5 mouse cellular contexts compared by ENCODE assay signal in the genomic region with DNA sequence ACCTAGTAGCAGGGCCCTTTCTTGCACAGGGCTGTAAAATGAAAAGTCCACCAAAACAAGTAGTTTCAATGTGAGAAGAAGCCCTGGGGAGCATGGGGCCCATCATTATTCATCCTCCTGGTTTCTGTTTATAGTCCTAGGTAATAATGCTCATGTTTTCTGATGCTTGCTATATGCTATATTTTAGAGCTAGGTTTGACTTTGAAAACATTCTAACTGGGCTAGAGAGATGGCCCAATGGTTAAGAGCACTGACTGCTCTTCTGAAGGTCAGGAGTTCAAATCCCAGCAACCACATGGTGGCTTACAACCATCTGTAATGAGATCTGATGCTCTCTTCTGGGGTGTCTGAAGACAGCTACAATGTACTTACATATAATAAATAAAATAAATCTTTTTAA. TPM values are rescaled to one million over a fixed set of nuclear protein-coding genes. Genes with fewer than 3 reads are reported as not detected.
DNase-seq lines count a peak whose midpoint lies in the region; TF ChIP-seq lines count a peak whose summit lies in the region.
"Not testable (repeated sequence)": the region's sequence is repeated elsewhere in the genome, so short reads cannot be mapped to it uniquely, and the experiment has no call there.
"Had no signal": no experiment of that assay in that cellular context is flagged by ENCODE, and none has a peak within 500 bp of the region (broad histone marks: within the 10 kb centered on the region; RNA-seq: fewer than 3 reads in every experiment).

No protein-coding gene starts in this region.

- not testable (repeated sequence) for TF ChIP-seq POLR2A in CH12.LX (IDR thresholded peaks at IDR 0.05; ENCODE audit: low read depth, low read length); MEL (IDR thresholded peaks at IDR 0.05; ENCODE audit: control insufficient read depth in 1 of 2, insufficient read depth in 1 of 2, low read depth in 1 of 2, low read length in 2 of 2, poor library complexity in 1 of 2)

- H3K4me1 ChIP-seq in CH12.LX (ENCODE audit: control insufficient read depth in 1 of 2, insufficient read depth in 2 of 2); MEL (ENCODE audit: control insufficient read depth in 1 of 2, insufficient read depth in 2 of 2, low read length in 2 of 2): not testable (repeated sequence)

- in situ Hi-C loops in CH12.LX (cut with MboI; ENCODE audit: low pct_ligation_motif_present, low pct_unique_long_range_greater_than_20kb, low sequenced_read_pairs): not testable (repeated sequence)

- not testable (repeated sequence) for H3K9me3 ChIP-seq in CH12.LX (replicated peaks; ENCODE audit: low read length); MEL (replicated peaks; ENCODE audit: insufficient read depth, low read length)

- not testable (repeated sequence) for TF ChIP-seq EP300 in CH12.LX (IDR thresholded peaks at IDR 0.05; ENCODE audit: low read length); MEL (IDR thresholded peaks at IDR 0.05; ENCODE audit: low read depth in 1 of 2, low read length in 2 of 2)

- DNase-seq in CH12.LX (ENCODE audit: extremely low read depth); MEL (ENCODE audit: low read depth, low spot score): not testable (repeated sequence)

- not testable (repeated sequence) for H3K9ac ChIP-seq in CH12.LX (ENCODE audit: insufficient read depth, low read depth); MEL (ENCODE audit: control insufficient read depth, low read depth, low read length, poor library complexity, severe bottlenecking)

- TF ChIP-seq CTCF in CH12.LX (conservative IDR thresholded peaks at IDR 0.05 in 1 of 2, IDR thresholded peaks at IDR 0.05 in 1 of 2; ENCODE audit: low read depth in 2 of 2, low read length in 2 of 2); MEL (IDR thresholded peaks at IDR 0.05 in 2 of 3, conservative IDR thresholded peaks at IDR 0.05 in 1 of 3; ENCODE audit: control insufficient read depth in 1 of 3, insufficient read depth in 1 of 3, low read depth in 2 of 3, low read length in 3 of 3, poor library complexity in 1 of 3, severe bottlenecking in 1 of 3): not testable (repeated sequence)

- not testable (repeated sequence) for H3K4me3 ChIP-seq in CH12.LX (replicated peaks in 1 of 3; ENCODE audit: low read depth in 2 of 3, low read length in 2 of 3, poor library complexity in 1 of 3); MEL (ENCODE audit: control insufficient read depth in 1 of 2, insufficient read depth in 1 of 2, low read depth in 2 of 2, low read length in 2 of 2)

- not testable (repeated sequence) for H3K36me3 ChIP-seq in CH12.LX (replicated peaks in 1 of 2; ENCODE audit: control insufficient read depth in 1 of 2, insufficient read depth in 1 of 2, low read length in 1 of 2)
- H3K36me3 ChIP-seq in MEL (ENCODE audit: control insufficient read depth in 1 of 2, insufficient read depth in 2 of 2, low read length in 2 of 2): peaks cover 0 to 17% of the 10 kb centered on the region in 2 experiments; a peak in 2 of 4 replicates

- not testable (repeated sequence) for H3K79me2 ChIP-seq in CH12.LX (replicated peaks; ENCODE audit: control insufficient read depth, extremely low read depth, insufficient read depth, poor library complexity, severe bottlenecking); MEL (ENCODE audit: control insufficient read depth, insufficient read depth, low read length, poor library complexity)

- TF ChIP-seq RAD21 in CH12.LX (IDR thresholded peaks at IDR 0.05; ENCODE audit: low read depth, low read length); MEL (IDR thresholded peaks at IDR 0.05; ENCODE audit: low read depth, low read length): not testable (repeated sequence)

- H3K4me2 ChIP-seq in CH12.LX (ENCODE audit: insufficient read depth, low read depth, poor library complexity, severe bottlenecking): not testable (repeated sequence)

- H3K27ac ChIP-seq in CH12.LX (ENCODE audit: insufficient read depth, low read depth); MEL (ENCODE audit: control insufficient read depth, low read depth, low read length): not testable (repeated sequence)

- dilution Hi-C loops in CH12.LX (cut with MboI; ENCODE audit: extremely low pct_ligation_motif_present, extremely low pct_unique_long_range_greater_than_20kb, low sequenced_read_pairs): not testable (repeated sequence)

- H3K27me3 ChIP-seq in CH12.LX (replicated peaks); MEL (ENCODE audit: control insufficient read depth in 1 of 2, insufficient read depth in 2 of 2, low read length in 2 of 2): not testable (repeated sequence)

TF ChIP-seq in CH12.LX, 34 proteins besides CTCF, POLR2A, EP300 and RAD21:
- peak; percentile 75; the same call in 1 of the 2 replicates for TF ChIP-seq TBP (conservative IDR thresholded peaks at IDR 0.05; ENCODE audit: low read depth, low read length)
TF ChIP-seq in CH12.LX: peak in this region for 1; not testable (repeated sequence) for 33.

TF ChIP-seq in MEL, 35 proteins besides CTCF, POLR2A, EP300 and RAD21:
- TF ChIP-seq TBP (IDR thresholded peaks at IDR 0.05; ENCODE audit: low read depth, low read length): peak; percentile 50; the same call in 1 of the 2 replicates

RNA-seq across cellular contexts. Expression of a gene that starts 2.1 kb away (rescaled TPM):
- 3.1 and 3.5 TPM in 2 replicates for total RNA-seq in CH12.LX (2012; rRNA removed)
- 0.64 and 0.86 TPM in 2 replicates for total RNA-seq in CH12.LX (2014; rRNA removed)
- polyA plus RNA-seq in CH12.LX (2012; ENCODE audit: insufficient read length, low read depth): 2.7 and 3.4 TPM in 2 replicates
- 1.6 and 2.8 TPM in 2 replicates for total RNA-seq in MEL (2012; rRNA removed)
- polyA plus RNA-seq in MEL (2012; ENCODE audit: insufficient read depth in 1 of 2, insufficient read length in 2 of 2, low read depth in 1 of 2, low replicate concordance in 2 of 2, missing spikeins in 1 of 2): 1 to 10 TPM in 1 of 2 experiments, not detected in 1; 3.9 TPM

RNA-seq across cellular contexts. Expression of a gene that starts 12.8 kb away (rescaled TPM):
- 16.5 and 17.0 TPM in 2 replicates for total RNA-seq in CH12.LX (2012; rRNA removed)
- 18.0 and 21.0 TPM in 2 replicates for total RNA-seq in CH12.LX (2014; rRNA removed)
- 35.3 and 37.1 TPM in 2 replicates for polyA plus RNA-seq in CH12.LX (2012; ENCODE audit: insufficient read length, low read depth)
- total RNA-seq in MEL (2012; rRNA removed): 14.9 and 19.8 TPM in 2 replicates
- polyA plus RNA-seq in MEL (2012; ENCODE audit: insufficient read depth in 1 of 2, insufficient read length in 2 of 2, low read depth in 1 of 2, low replicate concordance in 2 of 2, missing spikeins in 1 of 2): 10 to 100 TPM in 1 of 2 experiments, not detected in 1; 38.1 TPM

RNA-seq across cellular contexts. Expression of a gene that starts 39.1 kb away (rescaled TPM):
- total RNA-seq in CH12.LX (2012; rRNA removed): not detected in 2 replicates
- total RNA-seq in CH12.LX (2014; rRNA removed): not detected in 2 replicates
- not detected in 2 replicates for polyA plus RNA-seq in CH12.LX (2012; ENCODE audit: insufficient read length, low read depth)
- total RNA-seq in MEL (2012; rRNA removed): not detected in 2 replicates
- polyA plus RNA-seq in MEL (2012; ENCODE audit: insufficient read depth in 1 of 2, insufficient read length in 2 of 2, low read depth in 1 of 2, low replicate concordance in 2 of 2, missing spikeins in 1 of 2): not detected
- polyA plus RNA-seq: activated CD4-positive, CD25-positive, alpha-beta regulatory T cell, adult 4 months; CD4-positive, CD25-positive, alpha-beta regulatory T cell, adult 4 months; G1E had no signal
